In genomic region chr14:31685680-31686079, GRCm38 (mm10) we compare ENCODE assay signal across 16 mouse cellular contexts. TPM values are rescaled to one million over a fixed set of nuclear protein-coding genes. Genes with fewer than 3 reads are reported as not detected.
DNase-seq lines count a peak whose midpoint lies in the region; ATAC-seq and TF ChIP-seq lines count a peak whose summit lies in the region.
"Had no signal": no experiment of that assay in that cellular context is flagged by ENCODE, and none has a peak within 500 bp of the region (broad histone marks: within the 10 kb centered on the region; RNA-seq: fewer than 3 reads in every experiment).

No protein-coding gene starts in this region.

- 90% methylated on average over 10 of the region's 10 CpGs for WGBS in midbrain, embryonic 11.5 days
- WGBS in midbrain, embryonic 15.5 days, result 92% methylated on average over 10 of the region's 10 CpGs
- 14% methylated on average over 10 of the region's 10 CpGs for WGBS in liver, embryonic 14.5 days (ENCODE audit: insufficient replicate concordance)
- 76% methylated on average over 10 of the region's 10 CpGs for WGBS in small intestine, adult 2 months

- no peak for TF ChIP-seq CTCF in liver, embryonic 14.5 days (IDR thresholded peaks at IDR 0.05; ENCODE audit: low read depth)
- TF ChIP-seq CTCF in small intestine, adult 2 months (IDR thresholded peaks at IDR 0.05; ENCODE audit: extremely low read depth, insufficient read length, insufficient replicate concordance, low read depth, low read length), result no peak

- no peak overlapping the region for H3K4me2 ChIP-seq in midbrain, embryonic 11.5 days
- H3K4me2 ChIP-seq in midbrain, embryonic 15.5 days, result no peak overlapping the region
- peak overlapping the region; percentile 28; the same call in 1 of the 2 replicates for H3K4me2 ChIP-seq in liver, embryonic 14.5 days (ENCODE audit: low read depth)
- H3K4me2 ChIP-seq: forebrain, embryonic 12.5 days; hindbrain, embryonic 14.5 days; limb, embryonic 13.5 days; neural tube, embryonic 13.5 days had no signal

- no peak for TF ChIP-seq EP300 in liver, embryonic 14.5 days (IDR thresholded peaks at IDR 0.05; ENCODE audit: low read depth)

- no peak for ATAC-seq in midbrain, embryonic 11.5 days (ENCODE audit: low FRiP score)
- ATAC-seq in midbrain, embryonic 15.5 days (replicated peaks), result no peak
- no peak for ATAC-seq in liver, embryonic 14.5 days (ENCODE audit: insufficient read depth)
- ATAC-seq in erythroid progenitor cell, adult 5-6 weeks (replicated peaks; ENCODE audit: low FRiP score, poor library complexity, severe bottlenecking), result no peak

- no peak overlapping the region for H3K27ac ChIP-seq in midbrain, embryonic 11.5 days (ENCODE audit: low read depth, low read length)
- H3K27ac ChIP-seq in midbrain, embryonic 15.5 days, result no peak overlapping the region
- no peak overlapping the region for H3K27ac ChIP-seq in liver, embryonic 14.5 days
- peak overlapping the region; percentile 4; the same call in 1 of the 2 replicates for H3K27ac ChIP-seq in small intestine, adult 2 months (ENCODE audit: insufficient read depth, low read depth, low read length)
- H3K27ac ChIP-seq: forebrain, embryonic 12.5 days; hindbrain, embryonic 14.5 days; limb, embryonic 13.5 days; neural tube, embryonic 13.5 days had no signal

- H3K4me1 ChIP-seq in midbrain, embryonic 11.5 days (ENCODE audit: control insufficient read depth, insufficient read depth, low read length), result no peaks in the 10 kb centered on the region; the same call in 1 of the 2 replicates
- 0 out of 2 replicates have a peak, but pooled peaks cover 2% of the 10 kb centered on the region for H3K4me1 ChIP-seq in midbrain, embryonic 15.5 days
- peaks cover 0 to 15% of the 10 kb centered on the region in 2 experiments; a peak in 2 of 4 replicates for H3K4me1 ChIP-seq in liver, embryonic 14.5 days (replicated peaks; ENCODE audit: control insufficient read depth in 2 of 2, insufficient read depth in 2 of 2, low read length in 1 of 2)
- H3K4me1 ChIP-seq in small intestine, adult 2 months (ENCODE audit: control insufficient read depth, insufficient read depth, insufficient read length, low read length), result peaks cover 7% of the 10 kb centered on the region
- H3K4me1 ChIP-seq: forebrain, embryonic 12.5 days had no signal

- DNase-seq in midbrain, embryonic 11.5 days (ENCODE audit: low spot score, missing footprints), result peak; percentile 10
- DNase-seq in MEL-GATA-1-ER (ENCODE audit: extremely low read depth, low read depth), result peak; percentile 78
- no peak for DNase-seq in liver, embryonic 14.5 days (ENCODE audit: low read depth in 3 of 3, low spot score in 3 of 3)
- no peak for DNase-seq in adrenal gland, adult (ENCODE audit: inconsistent age in 2 of 2, low spot score in 1 of 2)
- DNase-seq in cerebellum, adult 9-11 months, result no peak
- DNase-seq: cerebellum, adult 11-12 months; right cerebral cortex, postnatal 14 days had no signal

- no peaks in the 10 kb centered on the region for H3K36me3 ChIP-seq in midbrain, embryonic 11.5 days (ENCODE audit: control insufficient read depth, insufficient read depth, low read length)
- H3K36me3 ChIP-seq in midbrain, embryonic 15.5 days (replicated peaks), result no peaks in the 10 kb centered on the region
- H3K36me3 ChIP-seq in liver, embryonic 14.5 days (replicated peaks; ENCODE audit: control insufficient read depth, insufficient read depth, low read depth), result no peaks in the 10 kb centered on the region
- no peaks in the 10 kb centered on the region for H3K36me3 ChIP-seq in small intestine, adult 2 months (ENCODE audit: control insufficient read depth, insufficient read depth, low read length)
- H3K36me3 ChIP-seq: forebrain, embryonic 12.5 days; limb, embryonic 13.5 days; neural tube, embryonic 13.5 days had no signal

- TF ChIP-seq POLR2A in small intestine, adult 2 months (IDR thresholded peaks at IDR 0.05; ENCODE audit: low read depth, low read length), result no peak

- H3K27me3 ChIP-seq in midbrain, embryonic 11.5 days (ENCODE audit: control insufficient read depth, insufficient read depth, low read length), result no peaks in the 10 kb centered on the region
- no peaks in the 10 kb centered on the region for H3K27me3 ChIP-seq in midbrain, embryonic 15.5 days (replicated peaks)
- H3K27me3 ChIP-seq in liver, embryonic 14.5 days (ENCODE audit: control insufficient read depth, insufficient read depth, low read length), result no peaks in the 10 kb centered on the region
- no peaks in the 10 kb centered on the region for H3K27me3 ChIP-seq in small intestine, adult 2 months (ENCODE audit: control insufficient read depth, insufficient read depth, low read length)
- H3K27me3 ChIP-seq: forebrain, embryonic 12.5 days; limb, embryonic 13.5 days; neural tube, embryonic 13.5 days had no signal

- H3K9ac ChIP-seq in midbrain, embryonic 11.5 days (ENCODE audit: low read length), result no peak overlapping the region
- H3K9ac ChIP-seq in midbrain, embryonic 15.5 days, result no peak overlapping the region
- no peak overlapping the region for H3K9ac ChIP-seq in liver, embryonic 14.5 days (replicated peaks)
- H3K9ac ChIP-seq: forebrain, embryonic 12.5 days; hindbrain, embryonic 14.5 days; limb, embryonic 13.5 days; neural tube, embryonic 13.5 days had no signal

- no peak overlapping the region for H3K4me3 ChIP-seq in midbrain, embryonic 11.5 days (ENCODE audit: low read depth, low read length)
- H3K4me3 ChIP-seq in midbrain, embryonic 15.5 days, result no peak overlapping the region
- H3K4me3 ChIP-seq in liver, embryonic 14.5 days (ENCODE audit: insufficient read depth in 1 of 2, low read depth in 2 of 2, low read length in 2 of 2), result no peak overlapping the region
- H3K4me3 ChIP-seq in small intestine, adult 2 months (ENCODE audit: low read depth, low read length), result no peak overlapping the region
- H3K4me3 ChIP-seq: forebrain, embryonic 12.5 days; limb, embryonic 13.5 days; neural tube, embryonic 13.5 days had no signal

- no peaks in the 10 kb centered on the region for H3K9me3 ChIP-seq in midbrain, embryonic 11.5 days (ENCODE audit: control insufficient read depth, low read length)
- H3K9me3 ChIP-seq in midbrain, embryonic 15.5 days, result no peaks in the 10 kb centered on the region
- no peaks in the 10 kb centered on the region for H3K9me3 ChIP-seq in liver, embryonic 14.5 days (ENCODE audit: control insufficient read depth, low read length)
- H3K9me3 ChIP-seq: forebrain, embryonic 12.5 days; limb, embryonic 13.5 days; neural tube, embryonic 13.5 days had no signal

RNA-seq across cellular contexts. Expression of gene Hacl1, which starts 44.6 kb away (rescaled TPM):
- polyA plus RNA-seq in midbrain, embryonic 11.5 days (2014; fragmentation: Nextera tagmentation; extraction: Ambion mirVana), result 9.6 and 10.9 TPM in 2 replicates
- 6.2 and 8.4 TPM in 2 replicates for polyA plus RNA-seq in midbrain, embryonic 15.5 days (2015; fragmentation: Nextera tagmentation; extraction: Ambion mirVana)
- polyA plus RNA-seq in liver, embryonic 14.5 days (2012; rRNA removed), result 3.5 and 7.4 TPM in 2 replicates
- 10.7 and 13.3 TPM in 2 replicates for polyA plus RNA-seq in liver, embryonic 14.5 days (2014; fragmentation: Nextera tagmentation; extraction: Ambion mirVana)
- 1.7 and 4.3 TPM in 2 replicates for polyA plus RNA-seq in small intestine, adult 2 months (2012; rRNA removed)
- 16.2 TPM in 1 of 2 replicates, not detected in the other for total RNA-seq in erythroid progenitor cell, adult 5-6 weeks (2015; ENCODE audit: low replicate concordance)
- 11.6 and 17.4 TPM in 2 replicates for total RNA-seq in erythroid progenitor cell, adult 5-6 weeks (2017; ENCODE audit: low replicate concordance)

RNA-seq across cellular contexts. Expression of gene Btd, which starts 44.9 kb away (rescaled TPM):
- 15.8 and 16.7 TPM in 2 replicates for polyA plus RNA-seq in midbrain, embryonic 11.5 days (2014; fragmentation: Nextera tagmentation; extraction: Ambion mirVana)
- 13.8 and 16.2 TPM in 2 replicates for polyA plus RNA-seq in midbrain, embryonic 15.5 days (2015; fragmentation: Nextera tagmentation; extraction: Ambion mirVana)
- 7.6 and 12.9 TPM in 2 replicates for polyA plus RNA-seq in liver, embryonic 14.5 days (2012; rRNA removed)
- 8.8 and 8.9 TPM in 2 replicates for polyA plus RNA-seq in liver, embryonic 14.5 days (2014; fragmentation: Nextera tagmentation; extraction: Ambion mirVana)
- polyA plus RNA-seq in small intestine, adult 2 months (2012; rRNA removed), result 10.8 and 26.5 TPM in 2 replicates
- total RNA-seq in erythroid progenitor cell, adult 5-6 weeks (2015; ENCODE audit: low replicate concordance), result 0.72 and 5.9 TPM in 2 replicates
- 3.3 and 3.5 TPM in 2 replicates for total RNA-seq in erythroid progenitor cell, adult 5-6 weeks (2017; ENCODE audit: low replicate concordance)

RNA-seq across cellular contexts. Expression of gene Gm49387, which starts 45.0 kb away (rescaled TPM):
- 1.3 TPM in 1 of 2 replicates, not detected in the other for polyA plus RNA-seq in midbrain, embryonic 11.5 days (2014; fragmentation: Nextera tagmentation; extraction: Ambion mirVana)
- polyA plus RNA-seq in midbrain, embryonic 15.5 days (2015; fragmentation: Nextera tagmentation; extraction: Ambion mirVana), result 0.63 and 1.2 TPM in 2 replicates
- not detected in 2 replicates for polyA plus RNA-seq in liver, embryonic 14.5 days (2012; rRNA removed)
- polyA plus RNA-seq in liver, embryonic 14.5 days (2014; fragmentation: Nextera tagmentation; extraction: Ambion mirVana), result 0.65 and 2.3 TPM in 2 replicates
- polyA plus RNA-seq in small intestine, adult 2 months (2012; rRNA removed), result not detected in 2 replicates
- not detected in 2 replicates for total RNA-seq in erythroid progenitor cell, adult 5-6 weeks (2015; ENCODE audit: low replicate concordance)
- not detected in 2 replicates for total RNA-seq in erythroid progenitor cell, adult 5-6 weeks (2017; ENCODE audit: low replicate concordance)
- total RNA-seq: layer of hippocampus, postnatal 14 days had no signal
- polyA plus RNA-seq: gonadal fat pad, adult 2 months; hindbrain, embryonic 14.5 days had no signal

Comparison
In these comparisons a context has a peak if more than half of its experiments do, and no peak if none do; other contexts are left out.
1. DNase-seq: peak in midbrain, embryonic 11.5 days (single experiment) and MEL-GATA-1-ER (single experiment); none in liver, embryonic 14.5 days (0 of 3), adrenal gland, adult (0 of 2) and cerebellum, adult 9-11 months (single experiment).